Comparison of ENCODE assay signal across 8 mouse cellular contexts in the genomic region with DNA sequence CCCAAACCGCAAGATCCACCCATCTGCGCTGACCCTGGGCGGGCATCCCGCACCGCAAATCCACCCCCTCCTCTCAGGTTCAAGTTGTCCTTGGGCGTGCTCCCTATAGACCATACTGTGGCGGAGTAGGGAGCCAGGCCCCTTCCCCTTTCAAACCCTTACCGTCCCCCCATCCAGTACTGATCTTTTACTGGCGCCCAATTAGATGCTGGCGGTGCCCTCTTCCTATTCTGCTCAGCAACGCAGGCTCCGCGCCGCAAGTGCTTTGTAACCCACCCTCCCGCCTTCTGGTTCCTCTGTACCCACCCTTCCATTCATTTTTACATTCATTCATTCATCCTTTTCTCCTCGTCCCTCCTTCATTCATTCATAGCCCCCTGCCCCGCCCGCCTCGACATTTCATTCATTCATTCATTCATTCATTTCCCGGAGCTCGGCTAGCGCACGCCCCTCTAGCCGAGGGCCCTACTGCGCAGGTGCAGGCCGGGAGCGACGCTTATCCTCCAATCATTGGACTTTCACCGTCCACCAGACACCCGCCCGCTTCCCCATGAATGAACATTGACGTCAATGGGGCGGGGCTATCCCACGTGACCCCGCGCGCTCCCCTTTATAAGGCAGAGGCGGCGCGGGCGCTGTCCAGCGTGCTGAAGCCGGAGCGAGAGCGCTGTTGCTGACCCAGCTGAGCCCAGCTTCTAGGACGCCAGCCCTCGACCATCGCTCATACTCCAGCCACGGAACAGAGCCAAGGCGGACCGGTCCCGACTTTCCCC. TPM values are rescaled to one million over a fixed set of nuclear protein-coding genes. Genes with fewer than 3 reads are reported as not detected.
DNase-seq lines count a peak whose midpoint lies in the region; ATAC-seq and TF ChIP-seq lines count a peak whose summit lies in the region.

No protein-coding gene starts in this region.

- no peak overlapping the region for H3K27ac ChIP-seq in bone marrow, adult 2 months (ENCODE audit: control insufficient read depth, insufficient read depth, low read depth, low read length, poor library complexity)
- H3K27ac ChIP-seq in embryonic facial prominence, embryonic 14.5 days (replicated peaks; ENCODE audit: low read depth, low read length), result no peak overlapping the region
- no peak overlapping the region for H3K27ac ChIP-seq in limb, embryonic 12.5 days
- no peak overlapping the region; the same call in 1 of the 2 replicates for H3K27ac ChIP-seq in midbrain, embryonic 14.5 days (replicated peaks; ENCODE audit: low read depth, low read length)

- no peaks in the 10 kb centered on the region for H3K36me3 ChIP-seq in embryonic facial prominence, embryonic 14.5 days (ENCODE audit: control insufficient read depth, insufficient read depth, low read length)
- 0 out of 2 replicates have a peak, but pooled peaks cover 1% of the 10 kb centered on the region for H3K36me3 ChIP-seq in limb, embryonic 12.5 days
- peaks cover under 1% of the 10 kb centered on the region for H3K36me3 ChIP-seq in midbrain, embryonic 14.5 days (ENCODE audit: control insufficient read depth, insufficient read depth, low read length)

- peak; percentile 69 for ATAC-seq in embryonic facial prominence, embryonic 14.5 days (ENCODE audit: low read depth)
- ATAC-seq in limb, embryonic 12.5 days (ENCODE audit: insufficient number of reproducible peaks, insufficient read depth, low FRiP score, low TSS enrichment, low read depth), result peak; percentile 47
- ATAC-seq in midbrain, embryonic 14.5 days (ENCODE audit: low FRiP score, low TSS enrichment), result peak; percentile 85

- H3K4me3 ChIP-seq in bone marrow, adult 2 months (replicated peaks; ENCODE audit: control insufficient read depth, low read depth, low read length), result no peak overlapping the region
- H3K4me3 ChIP-seq in embryonic facial prominence, embryonic 14.5 days (ENCODE audit: low read depth, low read length), result peak overlapping the region; percentile 34
- H3K4me3 ChIP-seq in limb, embryonic 12.5 days (replicated peaks), result peak overlapping the region; percentile 35
- peak overlapping the region; percentile 52 for H3K4me3 ChIP-seq in midbrain, embryonic 14.5 days (replicated peaks; ENCODE audit: low read depth, low read length)

- H3K27me3 ChIP-seq in embryonic facial prominence, embryonic 14.5 days (replicated peaks; ENCODE audit: control insufficient read depth, insufficient read depth, low read length), result peaks cover 73% of the 10 kb centered on the region
- H3K27me3 ChIP-seq in limb, embryonic 12.5 days, result peaks cover 97% of the 10 kb centered on the region
- peaks cover 58% of the 10 kb centered on the region for H3K27me3 ChIP-seq in midbrain, embryonic 14.5 days (ENCODE audit: control insufficient read depth, insufficient read depth, low read length)

- DNase-seq in A20 (ENCODE audit: low read depth, low spot score), result peak; percentile 97
- peak; percentile 97 for DNase-seq in embryonic facial prominence, embryonic 14.5 days (ENCODE audit: low spot score)
- DNase-seq in heart, adult 8-10 months (ENCODE audit: low spot score), result peak; percentile 91
- DNase-seq in kidney, adult 8-10 months, result peak; percentile 93 to 97
- DNase-seq in midbrain, embryonic 14.5 days, result peak; percentile 99
- peak; percentile 83 for DNase-seq in spleen, adult 12 weeks (ENCODE audit: low spot score)

- peaks cover 1% of the 10 kb centered on the region for H3K4me1 ChIP-seq in bone marrow, adult 2 months (ENCODE audit: control insufficient read depth, insufficient read depth, low read length)
- peaks cover 15% of the 10 kb centered on the region for H3K4me1 ChIP-seq in embryonic facial prominence, embryonic 14.5 days (ENCODE audit: control insufficient read depth, insufficient read depth, low read length)
- peaks cover 39% of the 10 kb centered on the region for H3K4me1 ChIP-seq in limb, embryonic 12.5 days (replicated peaks)
- peaks cover 20% of the 10 kb centered on the region for H3K4me1 ChIP-seq in midbrain, embryonic 14.5 days (ENCODE audit: control insufficient read depth, insufficient read depth, low read length)

- 2% methylated on average over 52 of the region's 52 CpGs for WGBS in bone marrow, adult 2 months
- WGBS in embryonic facial prominence, embryonic 14.5 days, result under 1% methylated on average over 50 of the region's 52 CpGs
- under 1% methylated on average over 52 of the region's 52 CpGs for WGBS in limb, embryonic 12.5 days
- under 1% methylated on average over 52 of the region's 52 CpGs for WGBS in midbrain, embryonic 14.5 days

- TF ChIP-seq POLR2A in bone marrow, adult 2 months (IDR thresholded peaks at IDR 0.05; ENCODE audit: borderline replicate concordance, control insufficient read depth, low read depth, low read length), result peak; percentile 27; the same call in 1 of the 2 replicates

- H3K9me3 ChIP-seq in embryonic facial prominence, embryonic 14.5 days (ENCODE audit: control insufficient read depth, low read length), result no peaks in the 10 kb centered on the region
- H3K9me3 ChIP-seq in limb, embryonic 12.5 days, result no peaks in the 10 kb centered on the region
- no peaks in the 10 kb centered on the region for H3K9me3 ChIP-seq in midbrain, embryonic 14.5 days (ENCODE audit: control insufficient read depth, low read length)

- no peak for TF ChIP-seq CTCF in bone marrow, adult 2 months (IDR thresholded peaks at IDR 0.05; ENCODE audit: control insufficient read depth, insufficient read depth, low read length)

- H3K4me2 ChIP-seq in embryonic facial prominence, embryonic 14.5 days (ENCODE audit: low read depth, low read length), result peak overlapping the region; percentile 59
- H3K4me2 ChIP-seq in limb, embryonic 12.5 days, result peak overlapping the region; percentile 63
- peak overlapping the region; percentile 100 for H3K4me2 ChIP-seq in midbrain, embryonic 14.5 days (ENCODE audit: low read length)

- H3K9ac ChIP-seq in embryonic facial prominence, embryonic 14.5 days (ENCODE audit: low read depth, low read length), result peak overlapping the region; percentile 14; the same call in 1 of the 2 replicates
- no peak overlapping the region for H3K9ac ChIP-seq in limb, embryonic 12.5 days (replicated peaks)
- H3K9ac ChIP-seq in midbrain, embryonic 14.5 days (replicated peaks; ENCODE audit: low read length), result peak overlapping the region; percentile 61; the same call in 1 of the 2 replicates

RNA-seq across cellular contexts. Expression of gene Vgf, which starts 3.6 kb away (rescaled TPM):
- polyA plus RNA-seq in bone marrow, adult 2 months (2011; ENCODE audit: insufficient read depth, insufficient read length, low replicate concordance, missing spikeins), result not detected in 2 replicates
- polyA plus RNA-seq in embryonic facial prominence, embryonic 14.5 days (2014; fragmentation: Nextera tagmentation; extraction: Ambion mirVana), result 0.92 and 1.3 TPM in 2 replicates
- total RNA-seq in heart, adult 8-10 months (2022), result not detected
- polyA plus RNA-seq in limb, embryonic 12.5 days (2016; fragmentation: Nextera tagmentation; extraction: Ambion mirVana), result 0.09 and 0.25 TPM in 2 replicates
- polyA plus RNA-seq in midbrain, embryonic 14.5 days (2014; fragmentation: Nextera tagmentation; extraction: Ambion mirVana), result 4.8 and 6.9 TPM in 2 replicates

RNA-seq across cellular contexts. Expression of gene Ap1s1, which starts 16.1 kb away (rescaled TPM):
- 45.8 and 71.9 TPM in 2 replicates for polyA plus RNA-seq in bone marrow, adult 2 months (2011; ENCODE audit: insufficient read depth, insufficient read length, low replicate concordance, missing spikeins)
- polyA plus RNA-seq in embryonic facial prominence, embryonic 14.5 days (2014; fragmentation: Nextera tagmentation; extraction: Ambion mirVana), result 136 and 151 TPM in 2 replicates
- 10 to 100 TPM; 30.2 to 40.5 (median 38.2) TPM for total RNA-seq in heart, adult 8-10 months (2022)
- 150 and 153 TPM in 2 replicates for polyA plus RNA-seq in limb, embryonic 12.5 days (2016; fragmentation: Nextera tagmentation; extraction: Ambion mirVana)
- polyA plus RNA-seq in midbrain, embryonic 14.5 days (2014; fragmentation: Nextera tagmentation; extraction: Ambion mirVana), result 214 and 238 TPM in 2 replicates

RNA-seq across cellular contexts. Expression of gene Znhit1, which starts 42.0 kb away (rescaled TPM):
- polyA plus RNA-seq in bone marrow, adult 2 months (2011; ENCODE audit: insufficient read depth, insufficient read length, low replicate concordance, missing spikeins), result 70.2 and 134 TPM in 2 replicates
- polyA plus RNA-seq in embryonic facial prominence, embryonic 14.5 days (2014; fragmentation: Nextera tagmentation; extraction: Ambion mirVana), result 76.6 and 85.8 TPM in 2 replicates
- 10 to 100 TPM; 65.8 to 76.4 (median 71.6) TPM for total RNA-seq in heart, adult 8-10 months (2022)
- polyA plus RNA-seq in limb, embryonic 12.5 days (2016; fragmentation: Nextera tagmentation; extraction: Ambion mirVana), result 109 and 116 TPM in 2 replicates
- 94.0 and 117 TPM in 2 replicates for polyA plus RNA-seq in midbrain, embryonic 14.5 days (2014; fragmentation: Nextera tagmentation; extraction: Ambion mirVana)

RNA-seq across cellular contexts. Expression of gene Serpine1, which starts 42.2 kb away (rescaled TPM):
- polyA plus RNA-seq in bone marrow, adult 2 months (2011; ENCODE audit: insufficient read depth, insufficient read length, low replicate concordance, missing spikeins), result 0.95 and 3.1 TPM in 2 replicates
- 0.50 and 0.63 TPM in 2 replicates for polyA plus RNA-seq in embryonic facial prominence, embryonic 14.5 days (2014; fragmentation: Nextera tagmentation; extraction: Ambion mirVana)
- total RNA-seq in heart, adult 8-10 months (2022), result 10 to 100 TPM; 33.2 to 59.2 (median 47.4) TPM
- 0.38 and 0.44 TPM in 2 replicates for polyA plus RNA-seq in limb, embryonic 12.5 days (2016; fragmentation: Nextera tagmentation; extraction: Ambion mirVana)
- 0.26 and 0.28 TPM in 2 replicates for polyA plus RNA-seq in midbrain, embryonic 14.5 days (2014; fragmentation: Nextera tagmentation; extraction: Ambion mirVana)

RNA-seq across cellular contexts. Expression of gene Plod3, which starts 43.0 kb away (rescaled TPM):
- polyA plus RNA-seq in bone marrow, adult 2 months (2011; ENCODE audit: insufficient read depth, insufficient read length, low replicate concordance, missing spikeins), result 14.0 and 26.1 TPM in 2 replicates
- polyA plus RNA-seq in embryonic facial prominence, embryonic 14.5 days (2014; fragmentation: Nextera tagmentation; extraction: Ambion mirVana), result 51.1 and 62.2 TPM in 2 replicates
- total RNA-seq in heart, adult 8-10 months (2022), result 10 to 100 TPM; 28.8 to 35.8 (median 34.9) TPM
- polyA plus RNA-seq in limb, embryonic 12.5 days (2016; fragmentation: Nextera tagmentation; extraction: Ambion mirVana), result 39.5 and 42.3 TPM in 2 replicates
- 25.8 and 28.1 TPM in 2 replicates for polyA plus RNA-seq in midbrain, embryonic 14.5 days (2014; fragmentation: Nextera tagmentation; extraction: Ambion mirVana)
